26 mouse cellular contexts compared by ENCODE assay signal in the genomic region with DNA sequence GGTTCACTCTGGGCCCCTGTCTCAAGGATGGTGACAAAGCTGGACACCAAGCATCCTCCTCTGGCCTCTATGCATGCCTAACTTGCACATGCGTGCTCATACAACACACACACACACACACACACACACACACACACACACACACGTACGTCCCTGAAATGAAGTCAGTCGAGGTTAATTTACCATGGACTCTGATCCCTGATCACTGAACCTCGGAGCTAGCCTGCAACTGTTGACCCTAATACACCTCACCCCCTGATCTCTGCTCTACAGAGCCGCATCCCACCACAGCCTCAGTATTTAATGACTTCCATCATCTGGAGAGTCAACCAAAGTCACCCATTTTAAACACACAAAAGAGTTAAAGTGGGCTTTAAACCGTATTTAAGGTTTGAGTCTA. TPM values are rescaled to one million over a fixed set of nuclear protein-coding genes. Genes with fewer than 3 reads are reported as not detected.
DNase-seq lines count a peak whose midpoint lies in the region; ATAC-seq and TF ChIP-seq lines count a peak whose summit lies in the region.
"Had no signal": no experiment of that assay in that cellular context is flagged by ENCODE, and none has a peak within 500 bp of the region (broad histone marks: within the 10 kb centered on the region; RNA-seq: fewer than 3 reads in every experiment).

No protein-coding gene starts in this region.

- no peak for ATAC-seq in heart, embryonic 11.5 days (replicated peaks; ENCODE audit: insufficient number of reproducible peaks, low FRiP score, low TSS enrichment)
- no peak for ATAC-seq in midbrain, embryonic 11.5 days (ENCODE audit: low FRiP score)
- no peak for ATAC-seq in midbrain, postnatal 0 days (ENCODE audit: low FRiP score)
- ATAC-seq in kidney, postnatal 0 days (replicated peaks; ENCODE audit: low FRiP score, low read depth) = peak; percentile 61; the same call in 1 of the 2 replicates
- ATAC-seq in activated CD4-positive, CD25-positive, alpha-beta regulatory T cell, adult 4 months = no peak
- ATAC-seq: CD4-positive, CD25-positive, alpha-beta regulatory T cell, adult 4 months; forebrain, embryonic 15.5 days had no signal

- H3K9ac ChIP-seq in heart, embryonic 11.5 days (ENCODE audit: low read depth, low read length) = no peak overlapping the region; the same call in 1 of the 2 replicates
- H3K9ac ChIP-seq in midbrain, embryonic 11.5 days (ENCODE audit: low read length) = no peak overlapping the region
- H3K9ac ChIP-seq in midbrain, postnatal 0 days (replicated peaks; ENCODE audit: low read length, poor library complexity, severe bottlenecking) = no peak overlapping the region
- H3K9ac ChIP-seq in kidney, postnatal 0 days (ENCODE audit: low read depth, low read length) = no peak overlapping the region
- H3K9ac ChIP-seq: embryonic facial prominence, embryonic 15.5 days; forebrain, embryonic 15.5 days; hindbrain, embryonic 15.5 days had no signal

- no peaks in the 10 kb centered on the region for H3K36me3 ChIP-seq in heart, embryonic 10.5 days
- no peaks in the 10 kb centered on the region for H3K36me3 ChIP-seq in heart, embryonic 11.5 days (ENCODE audit: control insufficient read depth, insufficient read depth, low read length)
- no peaks in the 10 kb centered on the region for H3K36me3 ChIP-seq in midbrain, embryonic 11.5 days (ENCODE audit: control insufficient read depth, insufficient read depth, low read length)
- H3K36me3 ChIP-seq in midbrain, postnatal 0 days (ENCODE audit: insufficient read depth, low read length) = no peaks in the 10 kb centered on the region
- no peaks in the 10 kb centered on the region for H3K36me3 ChIP-seq in kidney, postnatal 0 days (ENCODE audit: insufficient read depth, low read length)
- H3K36me3 ChIP-seq: embryonic facial prominence, embryonic 15.5 days; forebrain, embryonic 15.5 days; G1E; hindbrain, embryonic 15.5 days had no signal

- peaks cover 25% of the 10 kb centered on the region for H3K4me1 ChIP-seq in heart, embryonic 10.5 days
- peaks cover 5% of the 10 kb centered on the region for H3K4me1 ChIP-seq in heart, embryonic 11.5 days (ENCODE audit: control insufficient read depth, insufficient read depth, low read length)
- H3K4me1 ChIP-seq in midbrain, embryonic 11.5 days (ENCODE audit: control insufficient read depth, insufficient read depth, low read length) = peaks cover 9% of the 10 kb centered on the region
- H3K4me1 ChIP-seq in midbrain, postnatal 0 days (ENCODE audit: insufficient read depth, low read length) = no peaks in the 10 kb centered on the region
- peaks cover 4% of the 10 kb centered on the region; the same call in 1 of the 2 replicates for H3K4me1 ChIP-seq in kidney, postnatal 0 days (replicated peaks; ENCODE audit: insufficient read depth, low read length)
- H3K4me1 ChIP-seq: embryonic facial prominence, embryonic 15.5 days; forebrain, embryonic 15.5 days; hindbrain, embryonic 15.5 days had no signal

- TF ChIP-seq CTCF in midbrain, postnatal 0 days (IDR thresholded peaks at IDR 0.05) = no peak
- no peak for TF ChIP-seq CTCF in kidney, postnatal 0 days (IDR thresholded peaks at IDR 0.05; ENCODE audit: low read depth)

- no peak for DNase-seq in heart, embryonic 10.5 days (ENCODE audit: low spot score)
- DNase-seq in midbrain, embryonic 11.5 days (ENCODE audit: low spot score, missing footprints) = peak; percentile 81
- no peak for DNase-seq in midbrain, postnatal 0 days (ENCODE audit: low spot score)
- peak; percentile 18 for DNase-seq in kidney, postnatal 0 days (ENCODE audit: low spot score)
- DNase-seq in right cerebral cortex, postnatal 25 days = no peak
- DNase-seq in adrenal gland, adult (ENCODE audit: inconsistent age in 2 of 2, low spot score in 1 of 2) = no peak
- DNase-seq: adrenal gland, postnatal 14 days; B cell, adult 2 months; cerebellum, adult 11-12 months; cerebellum, postnatal 10 days; gastrocnemius, postnatal 36 days; heart, adult 11 months had no signal

- 89% methylated on average over 7 of the region's 7 CpGs for WGBS in heart, embryonic 10.5 days
- 81% methylated on average over 7 of the region's 7 CpGs for WGBS in heart, embryonic 11.5 days (ENCODE audit: insufficient replicate concordance)
- WGBS in midbrain, embryonic 11.5 days = 86% methylated on average over 7 of the region's 7 CpGs
- 81% methylated on average over 7 of the region's 7 CpGs for WGBS in midbrain, postnatal 0 days
- 44% methylated on average over 7 of the region's 7 CpGs for WGBS in kidney, postnatal 0 days

- no peak overlapping the region for H3K4me3 ChIP-seq in heart, embryonic 10.5 days
- H3K4me3 ChIP-seq in heart, embryonic 11.5 days (ENCODE audit: low read depth, low read length) = no peak overlapping the region
- H3K4me3 ChIP-seq in midbrain, embryonic 11.5 days (ENCODE audit: low read depth, low read length) = no peak overlapping the region
- no peak overlapping the region for H3K4me3 ChIP-seq in midbrain, postnatal 0 days (ENCODE audit: low read depth, low read length)
- H3K4me3 ChIP-seq in kidney, postnatal 0 days (replicated peaks; ENCODE audit: low read depth, low read length) = no peak overlapping the region
- H3K4me3 ChIP-seq: embryonic facial prominence, embryonic 15.5 days; erythroblast, embryonic 14.5 days; forebrain, embryonic 15.5 days; hindbrain, embryonic 15.5 days had no signal

- H3K27ac ChIP-seq in heart, embryonic 10.5 days = peak overlapping the region; percentile 75; the same call in 1 of the 2 replicates
- H3K27ac ChIP-seq in heart, embryonic 11.5 days (ENCODE audit: low read depth, low read length) = no peak overlapping the region
- H3K27ac ChIP-seq in midbrain, embryonic 11.5 days (ENCODE audit: low read depth, low read length) = no peak overlapping the region
- no peak overlapping the region for H3K27ac ChIP-seq in midbrain, postnatal 0 days (ENCODE audit: low read depth, low read length)
- H3K27ac ChIP-seq in kidney, postnatal 0 days = no peak overlapping the region
- H3K27ac ChIP-seq: embryonic facial prominence, embryonic 15.5 days; forebrain, embryonic 15.5 days; hindbrain, embryonic 15.5 days had no signal

- H3K27me3 ChIP-seq in heart, embryonic 10.5 days (ENCODE audit: insufficient read depth, poor library complexity, severe bottlenecking) = no peaks in the 10 kb centered on the region
- no peaks in the 10 kb centered on the region for H3K27me3 ChIP-seq in heart, embryonic 11.5 days (ENCODE audit: control insufficient read depth, insufficient read depth, low read length)
- no peaks in the 10 kb centered on the region for H3K27me3 ChIP-seq in midbrain, embryonic 11.5 days (ENCODE audit: control insufficient read depth, insufficient read depth, low read length)
- no peaks in the 10 kb centered on the region for H3K27me3 ChIP-seq in midbrain, postnatal 0 days (ENCODE audit: insufficient read depth, low read length)
- no peaks in the 10 kb centered on the region for H3K27me3 ChIP-seq in kidney, postnatal 0 days (ENCODE audit: insufficient read depth, low read length)
- H3K27me3 ChIP-seq: embryonic facial prominence, embryonic 15.5 days; forebrain, embryonic 15.5 days; hindbrain, embryonic 15.5 days had no signal

- no peak overlapping the region for H3K4me2 ChIP-seq in heart, embryonic 11.5 days
- no peak overlapping the region for H3K4me2 ChIP-seq in midbrain, embryonic 11.5 days
- H3K4me2 ChIP-seq in midbrain, postnatal 0 days (ENCODE audit: low read depth, low read length, poor library complexity, severe bottlenecking) = no peak overlapping the region; the same call in 1 of the 2 replicates
- H3K4me2 ChIP-seq in kidney, postnatal 0 days (ENCODE audit: low read length) = no peak overlapping the region
- H3K4me2 ChIP-seq: embryonic facial prominence, embryonic 15.5 days; forebrain, embryonic 15.5 days had no signal

- no peaks in the 10 kb centered on the region for H3K9me3 ChIP-seq in heart, embryonic 10.5 days
- no peaks in the 10 kb centered on the region for H3K9me3 ChIP-seq in heart, embryonic 11.5 days (replicated peaks; ENCODE audit: control insufficient read depth, low read length)
- no peaks in the 10 kb centered on the region for H3K9me3 ChIP-seq in midbrain, embryonic 11.5 days (ENCODE audit: control insufficient read depth, low read length)
- no peaks in the 10 kb centered on the region for H3K9me3 ChIP-seq in midbrain, postnatal 0 days (ENCODE audit: low read length)
- no peaks in the 10 kb centered on the region for H3K9me3 ChIP-seq in kidney, postnatal 0 days (replicated peaks; ENCODE audit: low read length)
- H3K9me3 ChIP-seq: embryonic facial prominence, embryonic 15.5 days; forebrain, embryonic 15.5 days; G1E; hindbrain, embryonic 15.5 days had no signal

RNA-seq across cellular contexts. Expression of a gene that starts 35.9 kb away (rescaled TPM):
- 0.09 TPM in 1 of 2 replicates, not detected in the other for polyA plus RNA-seq in heart, embryonic 10.5 days (2016; fragmentation: Nextera tagmentation; extraction: Ambion mirVana)
- polyA plus RNA-seq in heart, embryonic 11.5 days (2014; fragmentation: Nextera tagmentation; extraction: Ambion mirVana) = not detected in 2 replicates
- polyA plus RNA-seq in midbrain, embryonic 11.5 days (2014; fragmentation: Nextera tagmentation; extraction: Ambion mirVana) = 0.10 and 0.12 TPM in 2 replicates
- not detected in 2 replicates for total RNA-seq in midbrain, postnatal 0 days (2014; rRNA removed)
- not detected in 2 replicates for polyA plus RNA-seq in midbrain, postnatal 0 days (2015; fragmentation: Nextera tagmentation; extraction: Ambion mirVana)
- 1.3 and 2.1 TPM in 2 replicates for polyA plus RNA-seq in kidney, postnatal 0 days (2015; fragmentation: Nextera tagmentation; extraction: Ambion mirVana)
- polyA plus RNA-seq in activated CD4-positive, CD25-positive, alpha-beta regulatory T cell, adult 4 months (2017; shearing (Covaris generic)) = under 1 TPM in 1 of 2 experiments, not detected in 1; 0.21 TPM
- total RNA-seq: adrenal gland, adult 18-20 months; adrenal gland, postnatal 14 days; gastrocnemius, adult 8-10 months; gastrocnemius, postnatal 36 days; heart, postnatal 36 days had no signal
- polyA plus RNA-seq: CD4-positive, CD25-positive, alpha-beta regulatory T cell, adult 4 months; embryonic facial prominence, embryonic 11.5 days; embryonic facial prominence, embryonic 15.5 days; erythroblast, embryonic 14.5 days; forebrain, embryonic 11.5 days; forebrain, embryonic 15.5 days; G1E; hindbrain, embryonic 11.5 days; hindbrain, embryonic 15.5 days had no signal

Comparison
In these comparisons a context has a peak if more than half of its experiments do, and no peak if none do; other contexts are left out.
1. DNase-seq: peak in midbrain, embryonic 11.5 days (single experiment) and kidney, postnatal 0 days (single experiment); none in heart, embryonic 10.5 days (single experiment), midbrain, postnatal 0 days (single experiment), right cerebral cortex, postnatal 25 days (single experiment) and adrenal gland, adult (0 of 2).